Mouse (Mus musculus): Measurements from ENCODE around the gene Rasl10a. TPM values are rescaled to one million over a fixed set of nuclear protein-coding genes. Genes with fewer than 3 reads are reported as not detected.
A peak's percentile ranks its signal among the peaks of the same experiment; 100 is the strongest.

Rasl10a gene
- total RNA-seq, 2 experiments from 2014 or later: 71.6 to 84.3 TPM

GRCm38 (mm10) chr11:5032706-5033105, 25.2 kb upstream of the Rasl10a start:
- no peak overlapping the region for H3K4me3 ChIP-seq
- H3K27ac ChIP-seq: no peak overlapping the region
- intact Hi-C loops (cut with DNase I): no loop called here
- TF ChIP-seq CTCF (IDR thresholded peaks at IDR 0.05): no peak
- no peak for DNase-seq (ENCODE audit: extremely low spot score in 1 of 2, low spot score in 2 of 2)

GRCm38 (mm10) chr11:5033136-5033535, 24.8 kb upstream of the Rasl10a start:
- H3K4me3 ChIP-seq: no peak overlapping the region
- H3K27ac ChIP-seq: no peak overlapping the region
- DNase-seq (ENCODE audit: extremely low spot score in 1 of 2, low spot score in 2 of 2): no peak
- intact Hi-C loops (cut with DNase I): no loop called here
- TF ChIP-seq CTCF (IDR thresholded peaks at IDR 0.05): no peak

- H3K27ac ChIP-seq: peak overlapping the region; percentile 66
- DNase-seq (ENCODE audit: extremely low spot score in 1 of 2, low spot score in 2 of 2): peak; percentile 62 to 72
Observed at GRCm38 (mm10) chr11:5035421-5035820, 22.5 kb upstream of the Rasl10a start.

GRCm38 (mm10) chr11:5037146-5037854, 20.6 kb upstream of the Rasl10a start:
- no peak for TF ChIP-seq CTCF (IDR thresholded peaks at IDR 0.05)
- Histone ChIP-seq H3K27ac (no peak overlapping the region), H3K4me3 (no peak overlapping the region)
- intact Hi-C loops (cut with DNase I): no loop called here
- DNase-seq (ENCODE audit: extremely low spot score in 1 of 2, low spot score in 2 of 2): no peak

More at GRCm38 (mm10) chr11:5035421-5035820, 22.5 kb upstream of the Rasl10a start:
- no peak for TF ChIP-seq CTCF (IDR thresholded peaks at IDR 0.05)
- intact Hi-C loops (cut with DNase I): loop anchor here (1.0 kb wide), 1 partner anchor 17 kb away; no protein-coding TSS in a partner anchor
- H3K4me3 ChIP-seq: no peak overlapping the region

- peak overlapping the region; percentile 85 for H3K27ac ChIP-seq
- no peak overlapping the region for H3K4me3 ChIP-seq
- intact Hi-C loops (cut with DNase I): no loop called here
- no peak for DNase-seq (ENCODE audit: extremely low spot score in 1 of 2, low spot score in 2 of 2)
- no peak for TF ChIP-seq CTCF (IDR thresholded peaks at IDR 0.05)
Observed at GRCm38 (mm10) chr11:5040585-5040984, 17.3 kb upstream of the Rasl10a start.

- intact Hi-C loops (cut with DNase I): no loop called here
- peak; percentile 68 to 80 for DNase-seq (ENCODE audit: extremely low spot score in 1 of 2, low spot score in 2 of 2)
- TF ChIP-seq CTCF (IDR thresholded peaks at IDR 0.05): no peak
- H3K27ac ChIP-seq: peak overlapping the region; percentile 85
- H3K4me3 ChIP-seq: no peak overlapping the region
Observed at GRCm38 (mm10) chr11:5041144-5041780, 16.7 kb upstream of the Rasl10a start.

GRCm38 (mm10) chr11:5042645-5043381, 15.1 kb upstream of the Rasl10a start:
- intact Hi-C loops (cut with DNase I): no loop called here
- DNase-seq (ENCODE audit: extremely low spot score in 1 of 2, low spot score in 2 of 2): no peak
- TF ChIP-seq CTCF (IDR thresholded peaks at IDR 0.05): no peak
- H3K27ac ChIP-seq: peak overlapping the region; percentile 16; the same call in 1 of the 2 replicates
- H3K4me3 ChIP-seq: no peak overlapping the region

GRCm38 (mm10) chr11:5046321-5046926, 11.5 kb upstream of the Rasl10a start:
- intact Hi-C loops (cut with DNase I): loop anchor here (1.0 kb wide), 1 partner anchor 18 kb away; no protein-coding TSS in a partner anchor
- DNase-seq (ENCODE audit: extremely low spot score in 1 of 2, low spot score in 2 of 2): peak in 1 of 2 experiments; percentile 44
- peak overlapping the region; percentile 47 for H3K27ac ChIP-seq
- H3K4me3 ChIP-seq: no peak overlapping the region
- peak; percentile 33 for TF ChIP-seq CTCF (IDR thresholded peaks at IDR 0.05)

GRCm38 (mm10) chr11:5051629-5052028, 6.3 kb upstream of the Rasl10a start:
- H3K4me3 ChIP-seq: no peak overlapping the region
- TF ChIP-seq CTCF (IDR thresholded peaks at IDR 0.05): no peak
- peak overlapping the region; percentile 79; the same call in 1 of the 2 replicates for H3K27ac ChIP-seq
- intact Hi-C loops (cut with DNase I): loop anchor here (1.0 kb wide), 1 partner anchor 16 kb away; no protein-coding TSS in a partner anchor
- DNase-seq (ENCODE audit: extremely low spot score in 1 of 2, low spot score in 2 of 2): no peak

- Histone ChIP-seq H3K4me3 (no peak overlapping the region), H3K27ac (peak overlapping the region; percentile 79)
- peak; percentile 46 to 51 for DNase-seq (ENCODE audit: extremely low spot score in 1 of 2, low spot score in 2 of 2)
- no peak for TF ChIP-seq CTCF (IDR thresholded peaks at IDR 0.05)
- intact Hi-C loops (cut with DNase I): loop anchor here (1.0 kb wide), 1 partner anchor 17 kb away; no protein-coding TSS in a partner anchor
Observed at GRCm38 (mm10) chr11:5052200-5052854, 5.6 kb upstream of the Rasl10a start.

GRCm38 (mm10) chr11:5054151-5054550, 3.8 kb upstream of the Rasl10a start:
- intact Hi-C loops (cut with DNase I): no loop called here
- no peak for TF ChIP-seq CTCF (IDR thresholded peaks at IDR 0.05)

More at GRCm38 (mm10) chr11:5054151-5054550, 3.8 kb upstream of the Rasl10a start:
- no peak overlapping the region for H3K4me3 ChIP-seq
- H3K27ac ChIP-seq: no peak overlapping the region
- no peak for DNase-seq (ENCODE audit: extremely low spot score in 1 of 2, low spot score in 2 of 2)
